Mouse (Mus musculus) C2C12 (cell line): ENCODE measurements around the gene Ranbp17. TPM values are rescaled to one million over a fixed set of nuclear protein-coding genes. Genes with fewer than 3 reads are reported as not detected.

Source experiments
- H3K27me3 ChIP-seq: one replicate; pipeline ENCODE4 v1.6.1; 2011; ENCODE audit not compliant: control insufficient read depth, insufficient read depth, insufficient read length
- H3K36me3 ChIP-seq: one replicate; pipeline ENCODE4 v1.6.1; 2011; ENCODE audit not compliant: control insufficient read depth, insufficient read depth
- H3K4me3 ChIP-seq: one replicate; pipeline ENCODE4 v1.5.1; 2011; ENCODE audit warnings: mild to moderate bottlenecking, control low read depth; ENCODE audit not compliant: poor library complexity, insufficient read depth, severe bottlenecking
- H3K79me2 ChIP-seq: one replicate; pipeline ENCODE4 v1.6.1; 2011; ENCODE audit not compliant: control insufficient read depth, insufficient read depth
- H3K79me3 ChIP-seq: one replicate; pipeline ENCODE4 v1.6.1; 2011; ENCODE audit warnings: low read depth, control low read depth
- H3ac ChIP-seq: one replicate; pipeline ENCODE3; 2011; ENCODE audit warnings: low read depth; ENCODE audit not compliant: control insufficient read depth, insufficient read length
- CEBPB ChIP-seq: IDR thresholded peaks from one replicate; pipeline ENCODE4 v1.6.1; 2011; ENCODE audit warnings: low read depth, mild to moderate bottlenecking, control low read depth, moderate library complexity
- CTCF ChIP-seq: IDR thresholded peaks from one replicate; pipeline ENCODE4 v1.5.1; 2011; ENCODE audit not compliant: control insufficient read depth, insufficient read depth, insufficient read length
- FOSL1 ChIP-seq: IDR thresholded peaks from one replicate; pipeline ENCODE4 v1.8.0; 2011; ENCODE audit warnings: mild to moderate bottlenecking, low read length; ENCODE audit not compliant: poor library complexity, insufficient read depth, severe bottlenecking
- MAX ChIP-seq: IDR thresholded peaks from one replicate; pipeline ENCODE4 v1.6.1; 2011; ENCODE audit warnings: mild to moderate bottlenecking, control low read depth
- MYOD1 ChIP-seq: IDR thresholded peaks from one replicate; pipeline ENCODE4 v1.6.1; 2011; ENCODE audit warnings: low read depth; ENCODE audit not compliant: control insufficient read depth, insufficient read length
- MYOG ChIP-seq: IDR thresholded peaks from one replicate; pipeline ENCODE4 v1.6.1; 2011; ENCODE audit not compliant: control insufficient read depth, insufficient read length; ENCODE audit errors: extremely low read depth
- USF1 ChIP-seq: IDR thresholded peaks from one replicate; pipeline ENCODE4 v1.6.1; 2011; ENCODE audit warnings: low read depth, mild to moderate bottlenecking, control low read depth, moderate library complexity
- polyA plus RNA-seq: library from polyadenylated mRNA; unstranded; fragments of >200 nt; fragmentation: generic; extraction: Trizol; gene quantifications from one replicate; pipeline ENCODE4 v1.2.1, GENCODE M21; 2012; ENCODE audit warnings: missing spikeins

Ranbp17 gene
- polyA plus RNA-seq, 1 experiment: not detected

GRCm38 (mm10) chr11:33197673-33198072 is 315.9 kb downstream of the Ranbp17 start:
- Histone ChIP-seq H3K27me3 (peaks cover 39% of the 10 kb centered on the region), H3K79me2 (no peaks in the 10 kb centered on the region), H3K36me3 (no peaks in the 10 kb centered on the region), H3K4me3 (no peak overlapping the region), H3ac (no peak overlapping the region), H3K79me3 (no peaks in the 10 kb centered on the region)
- TF ChIP-seq FOSL1: no peak
- TF ChIP-seq USF1: no peak
- TF ChIP-seq MYOD1: no peak
- no peak for TF ChIP-seq MYOG
- no peak for TF ChIP-seq MAX
- TF ChIP-seq CEBPB: no peak
- TF ChIP-seq CTCF: no peak

GRCm38 (mm10) chr11:33197133-33197514 is 316.4 kb downstream of the Ranbp17 start:
- Histone ChIP-seq H3ac (no peak overlapping the region), H3K27me3 (peaks cover 39% of the 10 kb centered on the region), H3K79me2 (no peaks in the 10 kb centered on the region), H3K79me3 (no peaks in the 10 kb centered on the region), H3K4me3 (no peak overlapping the region), H3K36me3 (no peaks in the 10 kb centered on the region)
- TF ChIP-seq MAX (no peak), MYOG (no peak), FOSL1 (no peak), CEBPB (no peak), USF1 (no peak)

GRCm38 (mm10) chr11:33196447-33197132 is 317.0 kb downstream of the Ranbp17 start:
- Histone ChIP-seq H3K79me3 (no peaks in the 10 kb centered on the region), H3ac (no peak overlapping the region), H3K36me3 (no peaks in the 10 kb centered on the region), H3K79me2 (no peaks in the 10 kb centered on the region), H3K27me3 (peaks cover 37% of the 10 kb centered on the region), H3K4me3 (no peak overlapping the region)
- TF ChIP-seq MAX (no peak), MYOD1 (no peak), USF1 (no peak), MYOG (no peak), CEBPB (no peak), CTCF (no peak)

- Histone ChIP-seq H3K79me3 (no peaks in the 10 kb centered on the region), H3K36me3 (no peaks in the 10 kb centered on the region), H3K79me2 (no peaks in the 10 kb centered on the region), H3ac (no peak overlapping the region), H3K27me3 (peaks cover 36% of the 10 kb centered on the region), H3K4me3 (no peak overlapping the region)
- TF ChIP-seq USF1: no peak
- TF ChIP-seq FOSL1: no peak
- TF ChIP-seq CTCF: no peak
- no peak for TF ChIP-seq MYOD1
- no peak for TF ChIP-seq CEBPB
Observed at GRCm38 (mm10) chr11:33195531-33196446, 317.8 kb downstream of the Ranbp17 start.

GRCm38 (mm10) chr11:33195061-33195460 is 318.5 kb downstream of the Ranbp17 start:
- Histone ChIP-seq H3K79me2 (no peaks in the 10 kb centered on the region), H3K79me3 (no peaks in the 10 kb centered on the region), H3ac (no peak overlapping the region), H3K27me3 (peaks cover 31% of the 10 kb centered on the region), H3K4me3 (no peak overlapping the region), H3K36me3 (no peaks in the 10 kb centered on the region)
- TF ChIP-seq MYOG (no peak), CTCF (no peak), MYOD1 (no peak)

- H3K79me2 ChIP-seq: no peaks in the 10 kb centered on the region
- H3K27me3 ChIP-seq: peaks cover 24% of the 10 kb centered on the region
- no peak overlapping the region for H3K4me3 ChIP-seq
- H3K79me3 ChIP-seq: no peaks in the 10 kb centered on the region
- H3ac ChIP-seq: no peak overlapping the region
- no peak for TF ChIP-seq FOSL1
- no peak for TF ChIP-seq MAX
- no peak for TF ChIP-seq CTCF
- no peak for TF ChIP-seq USF1
- TF ChIP-seq MYOG: no peak
- no peak for TF ChIP-seq CEBPB
- no peak for TF ChIP-seq MYOD1
- H3K36me3 ChIP-seq: no peaks in the 10 kb centered on the region
Observed at GRCm38 (mm10) chr11:33193695-33194094, 319.9 kb downstream of the Ranbp17 start.
